Mouse (Mus musculus): ENCODE data around the gene Nxt2. TPM values are rescaled to one million over a fixed set of nuclear protein-coding genes. Genes with fewer than 3 reads are reported as not detected.
"Not testable (repeated sequence)": the region's sequence is repeated elsewhere in the genome, so short reads cannot be mapped to it uniquely, and the experiment has no call there.

The Nxt2 gene
- total RNA-seq (2021): 10 to 100 TPM; 13.1 to 15.5 TPM
- long read RNA-seq, experiment 1, transcript Nxt2-203 (4 exons, 2,484 nt): major isoform, 17 of 20 reads
- long read RNA-seq, experiment 1, partial matches to known transcripts: 0 of 20 reads
- long read RNA-seq, experiment 1, other reads (novel, unspliced or antisense): 2 of 20 reads
- long read RNA-seq, experiment 2, transcript Nxt2-203 (4 exons, 2,484 nt): major isoform, 17 of 17 reads
- long read RNA-seq, experiment 2, partial matches to known transcripts: 0 of 17 reads
- long read RNA-seq, experiment 2, other reads (novel, unspliced or antisense): 0 of 17 reads

GRCm38 (mm10) chrX:142226542-142226941, at the start of gene Nxt2:
Gene Nxt2, plus strand, starts transcription at chrX:142226770.
- DNase-seq: no peak

DNA sequence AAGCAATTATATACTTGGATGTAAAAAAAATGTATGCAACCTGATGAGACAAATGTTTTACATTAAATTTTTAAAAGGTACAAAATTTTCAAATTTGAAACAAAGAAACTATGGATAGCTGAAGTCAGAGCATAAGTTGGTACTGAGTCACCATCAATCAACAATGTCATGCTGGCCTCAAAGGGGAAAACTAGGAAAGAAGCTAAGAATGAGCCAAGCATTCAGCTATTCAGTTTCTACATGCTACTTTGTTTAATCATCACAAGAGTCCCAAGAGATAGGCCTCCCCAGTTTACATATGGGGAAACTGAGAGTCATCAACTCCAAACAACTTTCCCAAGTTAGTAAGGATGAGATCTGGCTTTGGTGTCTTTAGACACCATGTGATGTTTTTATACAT, 49.6 kb upstream of the Nxt2 start:
- no peak for DNase-seq

GRCm38 (mm10) chrX:142182026-142182425, 44.5 kb upstream of the Nxt2 start:
- DNase-seq: no peak

GRCm38 (mm10) chrX:142189023-142189703, 37.4 kb upstream of the Nxt2 start:
- peak; percentile 64 for DNase-seq

DNA sequence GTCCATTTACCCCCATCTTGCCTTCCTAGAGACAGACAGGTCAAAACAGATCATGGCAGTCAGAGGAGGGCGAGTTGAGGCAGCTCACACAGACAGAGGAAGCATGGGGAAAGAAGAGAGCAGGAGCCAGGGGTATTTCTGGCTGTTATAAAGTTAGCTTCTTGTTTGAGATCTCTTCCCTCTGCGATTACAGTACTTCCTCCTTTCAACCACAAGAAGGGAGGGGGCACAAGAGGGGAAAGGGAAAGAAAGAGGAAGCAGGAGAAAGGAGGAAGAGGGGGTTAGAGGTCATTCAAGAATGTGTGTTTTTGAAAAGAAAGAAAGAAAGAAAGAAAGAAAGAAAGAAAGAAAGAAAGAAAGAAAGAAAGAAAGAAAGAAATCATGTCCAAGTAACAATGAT, 36.2 kb upstream of the Nxt2 start:
- no peak for DNase-seq

GRCm38 (mm10) chrX:142194420-142194819, 32.1 kb upstream of the Nxt2 start:
- peak; percentile 24 for DNase-seq

DNA sequence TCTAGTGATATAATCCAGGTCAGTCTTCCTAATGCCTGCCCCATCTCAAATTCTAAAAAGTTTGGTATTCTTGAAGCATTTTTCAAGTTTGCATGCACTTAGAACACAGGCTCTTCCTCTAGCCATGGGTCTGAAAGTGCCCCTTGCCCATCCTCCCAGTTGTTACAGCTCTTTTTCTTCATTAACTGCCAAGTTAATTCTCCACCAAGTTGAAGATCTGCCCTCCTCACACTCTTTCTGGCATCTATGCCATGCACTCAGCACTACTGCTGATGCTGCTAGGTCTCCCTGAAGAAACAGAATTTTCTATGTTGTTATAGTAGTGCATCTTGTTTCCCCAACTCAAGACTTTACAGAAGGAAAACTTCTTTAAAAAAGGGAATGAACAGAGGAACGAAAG, 31.0 kb upstream of the Nxt2 start:
- DNase-seq: no peak

DNA sequence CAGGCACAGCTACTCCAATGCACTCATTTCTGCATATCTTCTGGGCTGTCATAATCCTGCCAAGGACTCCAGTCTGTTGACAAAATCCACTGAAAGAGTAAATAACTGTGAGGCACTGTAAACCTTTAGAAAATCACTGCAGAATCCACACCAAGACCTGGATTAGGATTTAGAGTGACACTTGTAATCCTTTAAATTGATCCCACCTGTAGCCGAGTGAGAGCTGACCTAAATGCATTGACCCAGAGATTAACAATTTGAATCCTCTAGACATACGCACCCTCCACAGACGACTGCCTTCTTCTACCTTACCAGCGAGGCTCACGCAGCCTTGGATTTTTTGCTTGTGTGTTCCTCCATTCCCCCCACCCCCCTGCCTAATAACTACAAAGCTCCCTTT, 29.7 kb upstream of the Nxt2 start, which contains the start of gene Gucy2f:
Gene Gucy2f (minus strand): TSS at position 101 of the 400 bp plus-strand sequence.
- DNase-seq: no peak

DNA sequence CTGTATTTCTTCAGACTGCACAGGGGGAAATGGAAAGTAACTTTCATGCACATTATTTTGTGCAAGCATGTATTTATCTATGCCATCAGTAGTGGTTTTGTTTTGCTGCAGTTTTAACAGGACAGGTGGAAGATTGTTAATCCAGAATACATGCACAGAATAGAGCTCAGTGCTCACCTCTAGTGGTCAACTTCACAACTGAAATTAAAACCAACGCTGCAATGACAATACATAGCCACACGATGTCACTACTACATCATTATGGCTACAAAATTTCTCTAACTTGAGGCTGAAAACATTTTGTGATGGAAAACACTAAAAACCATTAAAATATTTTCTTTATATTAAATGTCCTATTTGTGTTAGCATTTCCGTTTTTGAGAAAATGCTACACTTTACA, 26.3 kb upstream of the Nxt2 start:
- peak; percentile 22 for DNase-seq

DNA sequence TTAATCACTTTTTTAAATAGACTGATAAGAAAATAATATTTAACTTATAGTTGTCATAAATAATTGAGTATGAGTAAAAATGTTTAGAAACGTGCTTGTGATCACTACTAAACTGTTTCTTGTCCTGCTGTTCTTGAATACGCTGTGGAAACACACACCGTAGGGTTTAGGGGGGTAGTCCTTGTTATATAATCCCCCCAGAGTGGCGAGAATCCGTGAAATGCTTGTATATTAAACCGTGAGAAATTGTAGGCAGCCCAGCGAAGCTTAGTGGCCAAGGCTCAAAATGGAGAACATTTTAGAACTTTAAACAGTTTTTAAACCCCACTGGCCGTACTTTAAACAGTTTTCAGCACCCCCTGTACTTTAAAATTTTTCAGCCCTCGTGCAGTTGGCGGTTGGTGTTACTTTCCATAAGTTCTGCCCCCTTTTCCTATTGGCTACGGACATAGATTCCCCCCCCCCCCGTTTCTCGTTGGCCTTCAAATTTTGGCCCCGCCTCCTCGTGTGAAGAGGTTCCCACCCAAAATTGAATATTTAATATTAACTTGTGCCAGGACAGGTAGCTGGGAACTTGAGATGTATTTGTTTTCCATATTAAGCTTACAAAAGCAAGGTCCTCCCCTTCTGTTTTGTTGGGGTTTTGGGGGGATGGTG, 956 bp downstream of the Nxt2 start:
- peak; percentile 38 for DNase-seq

GRCm38 (mm10) chrX:142228055-142228768, 1.6 kb downstream of the Nxt2 start:
- DNase-seq: peak; percentile 80

GRCm38 (mm10) chrX:142228769-142229158, 2.2 kb downstream of the Nxt2 start:
- no peak for DNase-seq

GRCm38 (mm10) chrX:142236146-142236545, 9.6 kb downstream of the Nxt2 start:
- not testable (repeated sequence) for DNase-seq

GRCm38 (mm10) chrX:142237101-142237500, 10.5 kb downstream of the Nxt2 start:
- no peak for DNase-seq

GRCm38 (mm10) chrX:142245682-142246327, 19.2 kb downstream of the Nxt2 start:
- DNase-seq: no peak

GRCm38 (mm10) chrX:142250008-142250736, 23.6 kb downstream of the Nxt2 start:
- no peak for DNase-seq

GRCm38 (mm10) chrX:142276031-142276430, 49.5 kb downstream of the Nxt2 start:
- no peak for DNase-seq

- DNase-seq: no peak
Observed at GRCm38 (mm10) chrX:142276573-142276972, 50.0 kb downstream of the Nxt2 start.

DNA sequence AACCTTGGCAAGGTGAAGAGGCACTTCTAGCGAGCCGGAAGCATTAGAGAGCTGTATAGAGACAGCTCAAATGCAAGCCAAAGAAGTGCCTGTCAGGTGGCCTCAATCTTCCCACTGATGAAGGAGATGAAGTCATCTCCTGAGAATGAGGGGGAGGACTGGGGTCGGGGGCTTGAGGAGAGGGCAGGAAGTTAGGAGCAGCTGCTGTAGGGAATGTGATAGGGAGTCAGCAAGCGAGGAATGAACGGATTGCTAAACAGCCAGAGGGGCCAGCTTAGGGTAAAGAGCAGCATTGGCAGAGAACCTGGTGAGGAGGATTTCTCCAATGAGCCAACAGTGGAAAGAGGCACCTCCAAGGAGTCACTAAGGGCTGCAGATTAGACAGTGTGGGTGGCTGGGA, 59.3 kb downstream of the Nxt2 start:
- DNase-seq: no peak

Measured in adrenal gland, postnatal 10 days (tissue).